Mouse (Mus musculus) limb, embryonic 14.5 days (tissue): ENCODE data around the gene Rhpn2. TPM values are rescaled to one million over a fixed set of nuclear protein-coding genes. Genes with fewer than 3 reads are reported as not detected.

Experiments
- ATAC-seq: fragments of 200-750 bp; cut with Nextera tagmentation; 2 replicates; pipeline ENCODE4 v1.8.0; 2017; ENCODE audit warnings: low read depth, moderate number of reproducible peaks, moderate TSS enrichment; ENCODE audit not compliant: low FRiP score
- DNase-seq: peaks from one replicate; pipeline ENCODE4 v3.0.0-alpha.2; 2015; ENCODE audit warnings: low spot score
- H3K27ac ChIP-seq: fragments of 300-500 bp; sonication (generic); replicated peaks from 2 replicates; pipeline ENCODE4 v1.5.1; 2014; ENCODE audit warnings: low read depth, mild to moderate bottlenecking, low read length, moderate library complexity, mixed read lengths
- H3K27me3 ChIP-seq: fragments of 300-500 bp; sonication (generic); 2 replicates; pipeline ENCODE4 v1.6.1; 2014; ENCODE audit warnings: low read length, mixed read lengths; ENCODE audit not compliant: control insufficient read depth, insufficient read depth
- H3K36me3 ChIP-seq: fragments of 300-500 bp; sonication (generic); 2 replicates; pipeline ENCODE4 v1.6.1; 2014; ENCODE audit warnings: mild to moderate bottlenecking, low read length, moderate library complexity, mixed read lengths; ENCODE audit not compliant: control insufficient read depth, insufficient read depth
- H3K4me1 ChIP-seq: fragments of 300-500 bp; sonication (generic); 2 replicates; pipeline ENCODE4 v1.6.1; 2014; ENCODE audit warnings: antibody characterized with exemption, low read length, mixed read lengths; ENCODE audit not compliant: control insufficient read depth, insufficient read depth
- H3K4me2 ChIP-seq: fragments of 300-500 bp; sonication (generic); replicated peaks from 2 replicates; pipeline ENCODE4 v1.6.1; 2014; ENCODE audit warnings: low read depth, mild to moderate bottlenecking, low read length, moderate library complexity; ENCODE audit not compliant: severe bottlenecking
- H3K4me3 ChIP-seq: fragments of 300-500 bp; sonication (generic); replicated peaks from 2 replicates; pipeline ENCODE4 v1.5.1; 2014; ENCODE audit warnings: low read length
- H3K9ac ChIP-seq: fragments of 300-500 bp; sonication (generic); 2 replicates; pipeline ENCODE4 v1.6.1; 2014; ENCODE audit warnings: mild to moderate bottlenecking, low read depth, low read length, moderate library complexity; ENCODE audit not compliant: severe bottlenecking
- H3K9me3 ChIP-seq: fragments of 300-500 bp; sonication (generic); 2 replicates; pipeline ENCODE4 v1.6.1; 2016; ENCODE audit warnings: low read length; ENCODE audit not compliant: control insufficient read depth
- POLR2A ChIP-seq: fragments of 200-500 bp; IDR thresholded peaks from 2 replicates; pipeline ENCODE4 v1.8.0; 2012; ENCODE audit warnings: inconsistent platforms, mild to moderate bottlenecking, moderate library complexity, borderline replicate concordance; ENCODE audit not compliant: insufficient read depth, insufficient read length; ENCODE audit errors: extremely low read depth
- WGBS: fragments of 180-500 bp; shearing (Covaris S2); extraction: QIAGEN DNeasy Blood & Tissue Kit; methylation state at CpG from one replicate; pipeline ENCODE4 v1.1.7; 2014; 5-methylcytosine and 5-hydroxymethylcytosine counted together
- polyA plus RNA-seq, 2 experiments: library from polyadenylated mRNA; depleted of rRNA in 1 of 2; stranded (reverse) in 1 of 2; unstranded in 1 of 2; fragments of >200 nt; fragmentation: Nextera tagmentation in 1 of 2; extraction: Ambion mirVana in 1 of 2; gene quantifications; 2 replicates each; pipeline versions ENCODE4 v1.2.1 to v1.2.3; 2012 to 2014

Gene Rhpn2
- polyA plus RNA-seq, 2 experiments: 1.7 to 2.5 TPM

DNA sequence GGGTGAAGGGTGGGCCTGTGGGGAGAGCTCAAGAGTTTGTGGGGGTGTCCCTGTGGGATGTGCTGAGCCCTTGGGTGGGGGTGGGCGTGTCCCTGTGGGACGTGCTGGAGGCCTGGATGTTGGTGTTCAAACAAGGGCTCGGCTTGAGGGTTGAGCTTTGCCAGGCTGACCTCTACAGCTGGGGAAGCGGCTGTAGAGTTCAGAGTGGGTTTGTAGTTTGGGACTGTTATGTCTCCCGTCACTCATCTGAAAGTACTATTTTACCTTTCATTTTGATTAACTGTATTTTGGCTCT, 82.6 kb downstream of the Rhpn2 start:
- TF ChIP-seq POLR2A: no peak
- H3K27ac ChIP-seq: no peak overlapping the region
- H3K4me1 ChIP-seq: peaks cover 11% of the 10 kb centered on the region
- peaks cover 47% of the 10 kb centered on the region for H3K36me3 ChIP-seq
- DNase-seq: no peak
- H3K9me3 ChIP-seq: no peaks in the 10 kb centered on the region
- H3K27me3 ChIP-seq: no peaks in the 10 kb centered on the region
- no peak overlapping the region for H3K9ac ChIP-seq
- WGBS: 83% methylated on average over 5 of the region's 5 CpGs
- H3K4me3 ChIP-seq: no peak overlapping the region
- H3K4me2 ChIP-seq: no peak overlapping the region
- no peak for ATAC-seq

DNA sequence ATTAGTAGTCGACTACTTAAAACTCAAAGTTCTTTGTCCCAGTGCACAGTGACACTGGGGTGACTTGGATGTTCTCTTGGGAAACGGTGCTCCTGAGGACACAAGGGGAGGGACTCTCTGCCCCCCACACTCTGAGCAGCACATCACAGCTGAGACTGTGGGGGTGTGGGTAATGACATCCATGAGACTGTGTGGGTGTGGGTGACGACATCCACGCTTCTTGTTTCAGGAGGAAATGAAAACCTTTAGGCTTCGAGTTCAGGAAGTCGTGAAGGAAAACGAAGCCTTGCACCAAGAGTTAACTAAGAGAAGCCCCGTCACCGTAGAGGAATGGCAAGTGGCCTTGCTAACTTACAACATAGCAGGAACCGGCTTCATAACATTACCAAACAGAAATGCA, 89.1 kb downstream of the Rhpn2 start:
- ATAC-seq: no peak
- Histone ChIP-seq H3K36me3 (peaks cover 66% of the 10 kb centered on the region), H3K9ac (no peak overlapping the region), H3K4me2 (no peak overlapping the region), H3K27ac (no peak overlapping the region), H3K9me3 (no peaks in the 10 kb centered on the region), H3K4me3 (no peak overlapping the region), H3K4me1 (no peaks in the 10 kb centered on the region), H3K27me3 (no peaks in the 10 kb centered on the region)
- WGBS: 90% methylated on average over 10 of the region's 10 CpGs
- no peak for DNase-seq
- no peak for TF ChIP-seq POLR2A

GRCm38 (mm10) chr7:35428146-35428545, 94.2 kb downstream of the Rhpn2 start:
- H3K4me2 ChIP-seq: no peak overlapping the region
- WGBS: 90% methylated on average over 10 of the region's 10 CpGs
- no peaks in the 10 kb centered on the region for H3K4me1 ChIP-seq
- no peak for TF ChIP-seq POLR2A
- H3K36me3 ChIP-seq: peaks cover 72% of the 10 kb centered on the region
- H3K9me3 ChIP-seq: no peaks in the 10 kb centered on the region
- H3K4me3 ChIP-seq: no peak overlapping the region
- DNase-seq (no peak), ATAC-seq (no peak)
- no peaks in the 10 kb centered on the region for H3K27me3 ChIP-seq
- H3K9ac ChIP-seq: no peak overlapping the region
- no peak overlapping the region for H3K27ac ChIP-seq

DNA sequence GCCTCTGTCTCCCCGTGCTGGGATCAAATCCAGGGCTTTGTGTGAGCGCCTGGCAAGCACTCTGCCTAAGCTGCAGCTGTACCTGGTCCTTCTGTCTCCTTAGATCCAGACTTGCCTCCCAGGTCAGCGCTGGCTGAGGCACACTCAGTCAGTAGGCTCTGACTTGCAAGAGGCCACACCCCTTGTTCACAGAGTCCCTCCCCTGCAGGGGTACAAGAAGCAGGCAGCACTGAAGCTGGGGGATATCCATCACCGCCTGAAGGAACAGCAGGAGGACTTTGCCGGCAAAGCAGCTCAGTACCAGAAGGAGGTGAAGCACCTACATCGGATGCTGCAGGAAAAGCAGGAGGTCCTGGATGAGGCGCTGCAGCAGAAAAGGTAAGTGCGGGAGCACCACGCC, 101.3 kb downstream of the Rhpn2 start:
- Histone ChIP-seq H3K27ac (no peak overlapping the region), H3K36me3 (peaks cover 72% of the 10 kb centered on the region), H3K9ac (no peak overlapping the region), H3K4me3 (no peak overlapping the region), H3K9me3 (no peaks in the 10 kb centered on the region), H3K27me3 (no peaks in the 10 kb centered on the region), H3K4me1 (no peaks in the 10 kb centered on the region), H3K4me2 (no peak overlapping the region)
- 81% methylated on average over 9 of the region's 9 CpGs for WGBS
- no peak for TF ChIP-seq POLR2A
- ATAC-seq (no peak), DNase-seq (no peak)

Other genes with a start within 250 kb of the Rhpn2 start
- 23.6 and 25.4 TPM in 2 replicates for gene Cebpa, start 214.9 kb upstream of the Rhpn2 start, polyA plus RNA-seq (2012; rRNA removed)
- 13.0 and 14.6 TPM in 2 replicates for gene Cebpa, start 214.9 kb upstream of the Rhpn2 start, polyA plus RNA-seq (2014; fragmentation: Nextera tagmentation; extraction: Ambion mirVana)
- 7.5 and 9.1 TPM in 2 replicates for gene Slc7a10, start 147.8 kb upstream of the Rhpn2 start, polyA plus RNA-seq (2012; rRNA removed)
- gene Slc7a10, start 147.8 kb upstream of the Rhpn2 start, polyA plus RNA-seq (2014; fragmentation: Nextera tagmentation; extraction: Ambion mirVana): 2.7 and 3.2 TPM in 2 replicates
- 31.7 and 43.3 TPM in 2 replicates for gene Lrp3, start 118.7 kb upstream of the Rhpn2 start, polyA plus RNA-seq (2012; rRNA removed)
- gene Lrp3, start 118.7 kb upstream of the Rhpn2 start, polyA plus RNA-seq (2014; fragmentation: Nextera tagmentation; extraction: Ambion mirVana): 11.7 and 12.7 TPM in 2 replicates
- 10.2 and 12.8 TPM in 2 replicates for gene Gpatch1, start 15.7 kb upstream of the Rhpn2 start, polyA plus RNA-seq (2012; rRNA removed)
- gene Gpatch1, start 15.7 kb upstream of the Rhpn2 start, polyA plus RNA-seq (2014; fragmentation: Nextera tagmentation; extraction: Ambion mirVana): 15.8 and 21.2 TPM in 2 replicates
- gene Faap24, start 62.7 kb downstream of the Rhpn2 start, polyA plus RNA-seq (2012; rRNA removed): 5.1 and 5.7 TPM in 2 replicates
- 13.0 and 14.3 TPM in 2 replicates for gene Faap24, start 62.7 kb downstream of the Rhpn2 start, polyA plus RNA-seq (2014; fragmentation: Nextera tagmentation; extraction: Ambion mirVana)
- 25.8 and 32.9 TPM in 2 replicates for gene Cep89, start 62.9 kb downstream of the Rhpn2 start, polyA plus RNA-seq (2012; rRNA removed)
- gene Cep89, start 62.9 kb downstream of the Rhpn2 start, polyA plus RNA-seq (2014; fragmentation: Nextera tagmentation; extraction: Ambion mirVana): 25.7 and 28.0 TPM in 2 replicates
- 0.59 and 0.70 TPM in 2 replicates for gene Slc7a9, start 114.6 kb downstream of the Rhpn2 start, polyA plus RNA-seq (2012; rRNA removed)
- 0.50 TPM in 1 of 2 replicates, not detected in the other for gene Slc7a9, start 114.6 kb downstream of the Rhpn2 start, polyA plus RNA-seq (2014; fragmentation: Nextera tagmentation; extraction: Ambion mirVana)
- gene Tdrd12, start 203.6 kb downstream of the Rhpn2 start, polyA plus RNA-seq (2012; rRNA removed): 0.14 and 0.63 TPM in 2 replicates
- gene Tdrd12, start 203.6 kb downstream of the Rhpn2 start, polyA plus RNA-seq (2014; fragmentation: Nextera tagmentation; extraction: Ambion mirVana): 0.26 and 0.55 TPM in 2 replicates
- 19.8 and 25.8 TPM in 2 replicates for gene Nudt19, start 222.1 kb downstream of the Rhpn2 start, polyA plus RNA-seq (2012; rRNA removed)
- gene Nudt19, start 222.1 kb downstream of the Rhpn2 start, polyA plus RNA-seq (2014; fragmentation: Nextera tagmentation; extraction: Ambion mirVana): 48.5 and 49.0 TPM in 2 replicates